Mouse (Mus musculus): ENCODE results near the gene Ech1. TPM values are rescaled to one million over a fixed set of nuclear protein-coding genes. Genes with fewer than 3 reads are reported as not detected.

Gene Ech1
- total and polyA plus RNA-seq, 3 experiments = 74.7 to 99.5 TPM; not detected in 1

DNA sequence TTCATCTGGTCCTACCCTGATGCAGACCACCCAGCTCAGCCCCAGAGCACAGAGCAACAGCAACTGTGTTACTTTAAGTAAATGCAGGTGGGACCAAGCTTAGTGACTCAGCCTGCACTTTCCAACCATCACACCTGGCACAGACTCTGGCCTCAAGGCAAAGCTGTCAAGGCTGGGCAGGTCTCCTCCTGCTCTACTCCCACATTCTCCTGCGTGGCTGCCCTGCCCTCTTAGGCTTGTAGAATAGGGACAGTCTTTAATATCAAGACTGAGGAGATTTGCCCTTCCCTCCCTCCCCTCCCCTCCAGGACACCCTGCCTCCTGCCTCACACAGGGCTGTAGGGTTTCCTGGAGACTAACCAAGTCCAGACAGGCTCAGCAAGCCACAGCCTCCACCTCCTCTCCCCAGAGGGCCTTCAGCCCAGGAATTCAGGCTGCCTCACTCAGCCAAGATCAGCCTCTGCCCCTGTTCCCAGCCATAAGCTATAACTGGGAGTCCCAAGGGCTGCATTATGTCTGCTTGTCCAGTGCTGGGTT lies 24.8 kb downstream of the Ech1 start:
- DNase-seq (ENCODE audit: low read depth, low spot score) = no peak
- Histone ChIP-seq H3K79me2 (ENCODE audit: control insufficient read depth, insufficient read depth, low read length, poor library complexity) (no peaks in the 10 kb centered on the region), H3K9me3 (replicated peaks; ENCODE audit: insufficient read depth, low read length) (no peaks in the 10 kb centered on the region), H3K27ac (ENCODE audit: control insufficient read depth, low read depth, low read length) (no peak overlapping the region), H3K4me3 (ENCODE audit: control insufficient read depth in 1 of 2, insufficient read depth in 1 of 2, low read depth in 2 of 2, low read length in 2 of 2) (no peak overlapping the region), H3K4me1 (ENCODE audit: control insufficient read depth in 1 of 2, insufficient read depth in 2 of 2, low read length in 2 of 2) (no peaks in the 10 kb centered on the region), H3K27me3 (ENCODE audit: control insufficient read depth in 1 of 2, insufficient read depth in 2 of 2, low read length in 2 of 2) (no peaks in the 10 kb centered on the region; a peak in 2 of 4 replicates), H3K36me3 (ENCODE audit: control insufficient read depth in 1 of 2, insufficient read depth in 2 of 2, low read length in 2 of 2) (no peaks in the 10 kb centered on the region), H3K9ac (ENCODE audit: control insufficient read depth, low read depth, low read length, poor library complexity, severe bottlenecking) (no peak overlapping the region)
- TF ChIP-seq TBP (IDR thresholded peaks at IDR 0.05; ENCODE audit: low read depth, low read length) (no peak), GABPA (IDR thresholded peaks at IDR 0.05; ENCODE audit: low read depth, low read length) (no peak), BHLHE40 (IDR thresholded peaks at IDR 0.05; ENCODE audit: borderline replicate concordance, low read depth, low read length) (no peak), POLR2AphosphoS5 (IDR thresholded peaks at IDR 0.05; ENCODE audit: borderline replicate concordance, low read depth, low read length) (no peak)

- Histone ChIP-seq H3K4me3 (ENCODE audit: control insufficient read depth in 1 of 2, insufficient read depth in 1 of 2, low read depth in 2 of 2, low read length in 2 of 2) (no peak overlapping the region), H3K27me3 (ENCODE audit: control insufficient read depth in 1 of 2, insufficient read depth in 2 of 2, low read length in 2 of 2) (no peaks in the 10 kb centered on the region; a peak in 2 of 4 replicates), H3K9ac (ENCODE audit: control insufficient read depth, low read depth, low read length, poor library complexity, severe bottlenecking) (no peak overlapping the region), H3K27ac (ENCODE audit: control insufficient read depth, low read depth, low read length) (no peak overlapping the region), H3K4me1 (ENCODE audit: control insufficient read depth in 1 of 2, insufficient read depth in 2 of 2, low read length in 2 of 2) (no peaks in the 10 kb centered on the region), H3K9me3 (replicated peaks; ENCODE audit: insufficient read depth, low read length) (no peaks in the 10 kb centered on the region), H3K79me2 (ENCODE audit: control insufficient read depth, insufficient read depth, low read length, poor library complexity) (no peaks in the 10 kb centered on the region), H3K36me3 (ENCODE audit: control insufficient read depth in 1 of 2, insufficient read depth in 2 of 2, low read length in 2 of 2) (no peaks in the 10 kb centered on the region)
- DNase-seq (ENCODE audit: low read depth, low spot score) = no peak
- TF ChIP-seq CHD2 (IDR thresholded peaks at IDR 0.05; ENCODE audit: low read length) = no peak
- no peak for TF ChIP-seq TAL1 (IDR thresholded peaks at IDR 0.05; ENCODE audit: low read length)
- no peak for TF ChIP-seq UBTF (IDR thresholded peaks at IDR 0.05; ENCODE audit: borderline replicate concordance, insufficient read depth, low read depth, low read length)
- no peak for TF ChIP-seq BHLHE40 (IDR thresholded peaks at IDR 0.05; ENCODE audit: borderline replicate concordance, low read depth, low read length)
- TF ChIP-seq GABPA (IDR thresholded peaks at IDR 0.05; ENCODE audit: low read depth, low read length) = no peak
- no peak for TF ChIP-seq HCFC1 (IDR thresholded peaks at IDR 0.05; ENCODE audit: low read depth, low read length)
- no peak for TF ChIP-seq ZMIZ1 (IDR thresholded peaks at IDR 0.05; ENCODE audit: low read depth, low read length)
- TF ChIP-seq RAD21 (IDR thresholded peaks at IDR 0.05; ENCODE audit: low read depth, low read length) = no peak
- TF ChIP-seq SIN3A (IDR thresholded peaks at IDR 0.05; ENCODE audit: low read length) = no peak
- no peak for TF ChIP-seq ETS1 (IDR thresholded peaks at IDR 0.05; ENCODE audit: low read depth, low read length)
- no peak for TF ChIP-seq POLR2AphosphoS5 (IDR thresholded peaks at IDR 0.05; ENCODE audit: borderline replicate concordance, low read depth, low read length)
- TF ChIP-seq NRF1 (IDR thresholded peaks at IDR 0.05; ENCODE audit: insufficient read depth, low read depth, low read length, poor library complexity, severe bottlenecking) = no peak
- TF ChIP-seq ELF1 (IDR thresholded peaks at IDR 0.05; ENCODE audit: low read depth, low read length) = no peak
- no peak for TF ChIP-seq ZKSCAN1 (IDR thresholded peaks at IDR 0.05; ENCODE audit: low read depth, low read length)
- TF ChIP-seq GATA1 (IDR thresholded peaks at IDR 0.05; ENCODE audit: low read depth, low read length) = no peak
Measured at GRCm38 (mm10) chr7:28850642-28851041, 25.6 kb downstream of the Ech1 start.
